8 mouse cellular contexts compared by ENCODE assay signal in genomic region chr11:101426165-101426564, GRCm38 (mm10). TPM values are rescaled to one million over a fixed set of nuclear protein-coding genes. Genes with fewer than 3 reads are reported as not detected.
A peak's percentile ranks its signal among the peaks of the same experiment; 100 is the strongest.
DNase-seq lines count a peak whose midpoint lies in the region; ATAC-seq and TF ChIP-seq lines count a peak whose summit lies in the region.

No protein-coding gene starts in this region.

- intact Hi-C loops in heart, postnatal 36 days (cut with DNase I): no loop called here
- intact Hi-C loops in left cerebral cortex, postnatal 14 days (cut with DNase I): no loop called here

- peak overlapping the region; percentile 99 for H3K4me2 ChIP-seq in heart, postnatal 0 days (ENCODE audit: low read depth, low read length)
- peak overlapping the region; percentile 77 for H3K4me2 ChIP-seq in hindbrain, postnatal 0 days (ENCODE audit: low read depth, low read length)
- H3K4me2 ChIP-seq in midbrain, embryonic 16.5 days (ENCODE audit: low read length): peak overlapping the region; percentile 90

- TF ChIP-seq POLR2A in cortical plate, adult 2 months (IDR thresholded peaks at IDR 0.05; ENCODE audit: extremely low read depth, insufficient read depth, low read length): no peak

- no peak for TF ChIP-seq CTCF in heart, postnatal 0 days (IDR thresholded peaks at IDR 0.05; ENCODE audit: low read depth)
- no peak for TF ChIP-seq CTCF in cortical plate, adult 2 months (IDR thresholded peaks at IDR 0.05; ENCODE audit: extremely low read depth, insufficient read depth, low read length)
- no peak for TF ChIP-seq CTCF in hindbrain, postnatal 0 days (IDR thresholded peaks at IDR 0.05; ENCODE audit: low read depth)

- TF ChIP-seq EP300 in heart, postnatal 0 days (IDR thresholded peaks at IDR 0.05; ENCODE audit: low read depth): no peak

- H3K4me3 ChIP-seq in heart, postnatal 0 days (ENCODE audit: low read depth, low read length): peak overlapping the region; percentile 97
- peak overlapping the region; percentile 92 for H3K4me3 ChIP-seq in cortical plate, adult 2 months (ENCODE audit: insufficient read depth, low read length)
- peak overlapping the region; percentile 97 for H3K4me3 ChIP-seq in hindbrain, postnatal 0 days (ENCODE audit: low read length)
- H3K4me3 ChIP-seq in midbrain, embryonic 16.5 days (ENCODE audit: low read depth, low read length): peak overlapping the region; percentile 77

- WGBS in heart, postnatal 0 days: 48% methylated on average over 8 of the region's 8 CpGs
- WGBS in hindbrain, postnatal 0 days: 65% methylated on average over 8 of the region's 8 CpGs
- WGBS in midbrain, embryonic 16.5 days: 61% methylated on average over 8 of the region's 8 CpGs

- H3K9me3 ChIP-seq in heart, postnatal 0 days (replicated peaks; ENCODE audit: control insufficient read depth, low read length): no peaks in the 10 kb centered on the region
- H3K9me3 ChIP-seq in hindbrain, postnatal 0 days (ENCODE audit: low read length): no peaks in the 10 kb centered on the region
- no peaks in the 10 kb centered on the region for H3K9me3 ChIP-seq in midbrain, embryonic 16.5 days (replicated peaks; ENCODE audit: control insufficient read depth, low read length, poor library complexity, severe bottlenecking)

- H3K36me3 ChIP-seq in heart, postnatal 0 days (replicated peaks; ENCODE audit: control insufficient read depth, insufficient read depth, low read length): peaks cover 22% of the 10 kb centered on the region
- H3K36me3 ChIP-seq in hindbrain, postnatal 0 days (ENCODE audit: insufficient read depth, low read length): peaks cover 7% of the 10 kb centered on the region
- H3K36me3 ChIP-seq in midbrain, embryonic 16.5 days (ENCODE audit: control insufficient read depth, insufficient read depth, low read length): peaks cover 18% of the 10 kb centered on the region

- H3K27me3 ChIP-seq in heart, postnatal 0 days (ENCODE audit: control insufficient read depth, insufficient read depth, low read length): no peaks in the 10 kb centered on the region
- H3K27me3 ChIP-seq in hindbrain, postnatal 0 days (ENCODE audit: insufficient read depth, low read length): no peaks in the 10 kb centered on the region
- H3K27me3 ChIP-seq in midbrain, embryonic 16.5 days (ENCODE audit: control insufficient read depth, insufficient read depth, low read depth, low read length): no peaks in the 10 kb centered on the region

- no peak overlapping the region for H3K27ac ChIP-seq in heart, postnatal 0 days (ENCODE audit: low read depth)
- H3K27ac ChIP-seq in cortical plate, adult 2 months (ENCODE audit: insufficient read depth, low read length): no peak overlapping the region
- H3K27ac ChIP-seq in hindbrain, postnatal 0 days: no peak overlapping the region
- H3K27ac ChIP-seq in midbrain, embryonic 16.5 days (ENCODE audit: low read length): no peak overlapping the region

- no peak for DNase-seq in heart, postnatal 0 days (ENCODE audit: low spot score)
- DNase-seq in heart, postnatal 36 days: no peak
- no peak for DNase-seq in hindbrain, postnatal 0 days (ENCODE audit: low spot score)
- no peak for DNase-seq in thymus, adult 18-20 months
- DNase-seq in left cerebral cortex, postnatal 14 days (ENCODE audit: low spot score in 2 of 2): no peak
- DNase-seq in testis, postnatal 10 days (ENCODE audit: low spot score): no peak

- no peak overlapping the region for H3K9ac ChIP-seq in heart, postnatal 0 days (replicated peaks; ENCODE audit: low read depth, low read length)
- peak overlapping the region; percentile 79 for H3K9ac ChIP-seq in hindbrain, postnatal 0 days (replicated peaks; ENCODE audit: low read length)
- H3K9ac ChIP-seq in midbrain, embryonic 16.5 days (ENCODE audit: low read depth, low read length): peak overlapping the region; percentile 82

- H3K4me1 ChIP-seq in heart, postnatal 0 days (ENCODE audit: control insufficient read depth, insufficient read depth): peaks cover 9% of the 10 kb centered on the region
- H3K4me1 ChIP-seq in cortical plate, adult 2 months (ENCODE audit: control insufficient read depth, insufficient read depth, low read length): peaks cover 2% of the 10 kb centered on the region; the same call in 1 of the 2 replicates
- H3K4me1 ChIP-seq in hindbrain, postnatal 0 days (ENCODE audit: insufficient read depth, low read length): peaks cover 21% of the 10 kb centered on the region
- H3K4me1 ChIP-seq in midbrain, embryonic 16.5 days (ENCODE audit: control insufficient read depth, insufficient read depth, low read length): peaks cover 27% of the 10 kb centered on the region

- no peak for ATAC-seq in heart, postnatal 0 days (ENCODE audit: insufficient read depth, low read depth)
- no peak for ATAC-seq in hindbrain, postnatal 0 days
- ATAC-seq in midbrain, embryonic 16.5 days: no peak

RNA-seq across cellular contexts. Expression of gene Ptges3l, which starts 1.0 kb away (rescaled TPM):
- 32.8 and 40.7 TPM in 2 replicates for total RNA-seq in heart, postnatal 0 days (2014; rRNA removed; ENCODE audit: low replicate concordance)
- polyA plus RNA-seq in heart, postnatal 0 days (2015; fragmentation: Nextera tagmentation; extraction: Ambion mirVana): 86.9 and 93.5 TPM in 2 replicates
- 10 to 100 TPM; 50.6 to 66.9 TPM for total RNA-seq in heart, postnatal 36 days (2021)
- 7.5 and 7.7 TPM in 2 replicates for polyA plus RNA-seq in cortical plate, adult 2 months (2012; rRNA removed)
- total RNA-seq in hindbrain, postnatal 0 days (2014; rRNA removed): 0.31 and 0.58 TPM in 2 replicates
- polyA plus RNA-seq in hindbrain, postnatal 0 days (2015; fragmentation: Nextera tagmentation; extraction: Ambion mirVana): 3.8 and 4.6 TPM in 2 replicates
- polyA plus RNA-seq in midbrain, embryonic 16.5 days (2015; fragmentation: Nextera tagmentation; extraction: Ambion mirVana): 3.0 and 3.1 TPM in 2 replicates
- total RNA-seq in left cerebral cortex, postnatal 14 days (2021): 1 to 10 TPM; 2.8 to 5.7 TPM

RNA-seq across cellular contexts. Expression of gene Rundc1, which starts 1.3 kb away (rescaled TPM):
- 5.8 and 7.5 TPM in 2 replicates for total RNA-seq in heart, postnatal 0 days (2014; rRNA removed; ENCODE audit: low replicate concordance)
- polyA plus RNA-seq in heart, postnatal 0 days (2015; fragmentation: Nextera tagmentation; extraction: Ambion mirVana): 10.3 and 11.7 TPM in 2 replicates
- total RNA-seq in heart, postnatal 36 days (2021): 10 to 100 TPM; 12.2 to 12.4 TPM
- polyA plus RNA-seq in cortical plate, adult 2 months (2012; rRNA removed): 35.2 and 38.8 TPM in 2 replicates
- 11.6 and 12.4 TPM in 2 replicates for total RNA-seq in hindbrain, postnatal 0 days (2014; rRNA removed)
- 21.4 and 22.7 TPM in 2 replicates for polyA plus RNA-seq in hindbrain, postnatal 0 days (2015; fragmentation: Nextera tagmentation; extraction: Ambion mirVana)
- 32.1 and 32.6 TPM in 2 replicates for polyA plus RNA-seq in midbrain, embryonic 16.5 days (2015; fragmentation: Nextera tagmentation; extraction: Ambion mirVana)
- 10 to 100 TPM; 31.1 to 32.6 TPM for total RNA-seq in left cerebral cortex, postnatal 14 days (2021)

RNA-seq across cellular contexts. Expression of gene Gm27029, which starts 1.6 kb away (rescaled TPM):
- 3.7 TPM in 1 of 2 replicates, not detected in the other for total RNA-seq in heart, postnatal 0 days (2014; rRNA removed; ENCODE audit: low replicate concordance)
- polyA plus RNA-seq in heart, postnatal 0 days (2015; fragmentation: Nextera tagmentation; extraction: Ambion mirVana): 7.3 and 8.2 TPM in 2 replicates
- 10 to 100 TPM in 1 of 2 experiments, 1 to 10 TPM in 1; 8.0 to 10.3 TPM for total RNA-seq in heart, postnatal 36 days (2021)
- polyA plus RNA-seq in cortical plate, adult 2 months (2012; rRNA removed): 4.4 and 4.7 TPM in 2 replicates
- 2.2 TPM in 1 of 2 replicates, not detected in the other for total RNA-seq in hindbrain, postnatal 0 days (2014; rRNA removed)
- polyA plus RNA-seq in hindbrain, postnatal 0 days (2015; fragmentation: Nextera tagmentation; extraction: Ambion mirVana): 4.7 and 6.4 TPM in 2 replicates
- polyA plus RNA-seq in midbrain, embryonic 16.5 days (2015; fragmentation: Nextera tagmentation; extraction: Ambion mirVana): 7.0 and 7.9 TPM in 2 replicates
- total RNA-seq in left cerebral cortex, postnatal 14 days (2021): 1 to 10 TPM; 4.5 to 9.7 TPM

RNA-seq across cellular contexts. Expression of gene Aarsd1, which starts 8.8 kb away (rescaled TPM):
- total RNA-seq in heart, postnatal 0 days (2014; rRNA removed; ENCODE audit: low replicate concordance): 16.8 and 37.5 TPM in 2 replicates
- polyA plus RNA-seq in heart, postnatal 0 days (2015; fragmentation: Nextera tagmentation; extraction: Ambion mirVana): 31.9 and 32.5 TPM in 2 replicates
- 10 to 100 TPM; 18.6 to 22.8 TPM for total RNA-seq in heart, postnatal 36 days (2021)
- polyA plus RNA-seq in cortical plate, adult 2 months (2012; rRNA removed): 51.3 and 52.7 TPM in 2 replicates
- total RNA-seq in hindbrain, postnatal 0 days (2014; rRNA removed): 62.5 and 69.4 TPM in 2 replicates
- 89.9 and 91.6 TPM in 2 replicates for polyA plus RNA-seq in hindbrain, postnatal 0 days (2015; fragmentation: Nextera tagmentation; extraction: Ambion mirVana)
- polyA plus RNA-seq in midbrain, embryonic 16.5 days (2015; fragmentation: Nextera tagmentation; extraction: Ambion mirVana): 96.2 and 98.2 TPM in 2 replicates
- 10 to 100 TPM; 33.4 to 42.2 TPM for total RNA-seq in left cerebral cortex, postnatal 14 days (2021)

RNA-seq across cellular contexts. Expression of gene Rpl27, which starts 15.9 kb away (rescaled TPM):
- total RNA-seq in heart, postnatal 0 days (2014; rRNA removed; ENCODE audit: low replicate concordance): 796 and 938 TPM in 2 replicates
- polyA plus RNA-seq in heart, postnatal 0 days (2015; fragmentation: Nextera tagmentation; extraction: Ambion mirVana): 242 and 248 TPM in 2 replicates
- total RNA-seq in heart, postnatal 36 days (2021): 10 to 100 TPM; 48.2 to 52.4 TPM
- 397 and 424 TPM in 2 replicates for polyA plus RNA-seq in cortical plate, adult 2 months (2012; rRNA removed)
- total RNA-seq in hindbrain, postnatal 0 days (2014; rRNA removed): 535 and 538 TPM in 2 replicates
- polyA plus RNA-seq in hindbrain, postnatal 0 days (2015; fragmentation: Nextera tagmentation; extraction: Ambion mirVana): 276 and 282 TPM in 2 replicates
- polyA plus RNA-seq in midbrain, embryonic 16.5 days (2015; fragmentation: Nextera tagmentation; extraction: Ambion mirVana): 185 and 220 TPM in 2 replicates
- total RNA-seq in left cerebral cortex, postnatal 14 days (2021): 10 to 100 TPM; 41.0 to 43.6 TPM
